Mouse (Mus musculus) myocyte (in vitro differentiated cells): ENCODE measurements around the gene Traf3ip1.

Experiments used
- CEBPB ChIP-seq: IDR thresholded peaks from 2 replicates; pipeline ENCODE4 v1.6.1; 2011; ENCODE audit warnings: mild to moderate bottlenecking, moderate library complexity; ENCODE audit not compliant: poor library complexity, insufficient read depth, severe bottlenecking
- E2F4 ChIP-seq: IDR thresholded peaks from one replicate; pipeline ENCODE4 v1.6.1; 2011; ENCODE audit warnings: mild to moderate bottlenecking, control low read depth, moderate library complexity; ENCODE audit not compliant: insufficient read depth
- MAX ChIP-seq: IDR thresholded peaks from one replicate; pipeline ENCODE4 v1.6.1; 2011; ENCODE audit warnings: low read depth, mild to moderate bottlenecking, control low read depth
- MYOD1 ChIP-seq, 3 experiments: IDR thresholded peaks; one replicate each; pipeline ENCODE4 v1.6.1; 2011; ENCODE audit warnings: control low read depth in 2 of 3, low read depth in 2 of 3, mild to moderate bottlenecking in 2 of 3, moderate library complexity in 1 of 3; ENCODE audit not compliant: insufficient read length in 2 of 3, control insufficient read depth in 1 of 3
- MYOG ChIP-seq, 3 experiments: IDR thresholded peaks; one replicate each; pipeline ENCODE4 v1.6.1; 2011; ENCODE audit warnings: control low read depth in 2 of 3, low read depth in 2 of 3, mild to moderate bottlenecking in 2 of 3; ENCODE audit not compliant: insufficient read length in 2 of 3, control insufficient read depth in 1 of 3, insufficient read depth in 1 of 3
- POLR2A ChIP-seq: IDR thresholded peaks from one replicate; pipeline ENCODE4 v1.6.1; 2011; ENCODE audit warnings: low read depth, mild to moderate bottlenecking, control low read depth, moderate library complexity; ENCODE audit not compliant: insufficient read length
- POLR2AphosphoS2 ChIP-seq: IDR thresholded peaks from one replicate; pipeline ENCODE4 v1.6.1; 2011; ENCODE audit warnings: low read depth, control low read depth; ENCODE audit not compliant: insufficient read length
- SRF ChIP-seq: IDR thresholded peaks from one replicate; pipeline ENCODE4 v1.6.1; 2011; ENCODE audit warnings: low read depth; ENCODE audit not compliant: control insufficient read depth, insufficient read length
- TCF12 ChIP-seq: IDR thresholded peaks from one replicate; pipeline ENCODE4 v1.6.1; 2011; ENCODE audit warnings: mild to moderate bottlenecking, control low read depth; ENCODE audit not compliant: poor library complexity, insufficient read depth, severe bottlenecking
- TCF3 ChIP-seq: IDR thresholded peaks from one replicate; pipeline ENCODE4 v1.6.1; 2011; ENCODE audit warnings: low read depth, control low read depth; ENCODE audit not compliant: insufficient read length
- USF1 ChIP-seq: IDR thresholded peaks from one replicate; pipeline ENCODE4 v1.6.1; 2011; ENCODE audit warnings: low read depth, mild to moderate bottlenecking, control low read depth, moderate library complexity

DNA sequence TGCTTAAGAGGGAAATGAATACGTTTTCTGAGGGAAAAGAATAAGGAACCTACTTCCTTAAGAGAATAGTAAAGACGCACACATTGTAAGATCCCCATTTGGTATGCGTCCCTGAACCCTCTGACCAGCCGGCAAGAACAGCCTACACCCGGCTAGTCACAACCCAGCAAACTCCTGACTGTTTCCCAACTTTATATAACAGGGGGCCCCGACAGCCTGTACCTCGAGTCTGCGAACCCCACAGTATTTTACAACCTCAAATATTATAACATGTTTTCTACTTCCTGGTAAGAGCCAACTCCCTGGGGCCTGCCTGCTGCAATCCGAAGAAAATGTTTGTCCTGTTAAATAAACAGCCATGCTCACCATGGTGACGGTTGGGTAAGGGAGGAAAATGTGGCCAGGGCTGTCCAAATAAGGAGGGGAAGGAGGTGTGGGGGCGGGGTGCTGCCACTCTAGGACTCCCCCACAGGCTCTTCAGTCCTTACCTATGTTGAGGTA is 38.1 kb upstream of the Traf3ip1 start:
- TF ChIP-seq SRF (no peak), USF1 (no peak), POLR2A (no peak), E2F4 (no peak), CEBPB (peak; percentile 85), TCF12 (no peak), TCF3 (no peak), POLR2AphosphoS2 (no peak), MAX (no peak), MYOD1 (IDR thresholded peaks at IDR 0.05; ENCODE audit: control insufficient read depth in 1 of 3, insufficient read length in 2 of 3, low read depth in 2 of 3) (no peak), MYOG (IDR thresholded peaks at IDR 0.05; ENCODE audit: control insufficient read depth in 1 of 3, insufficient read depth in 1 of 3, insufficient read length in 2 of 3, low read depth in 2 of 3) (no peak)
